Mouse (Mus musculus) gastrocnemius, adult 18-20 months (tissue): Measurements from ENCODE around the gene Tnr. TPM values are rescaled to one million over a fixed set of nuclear protein-coding genes. Genes with fewer than 3 reads are reported as not detected.
A peak's percentile ranks its signal among the peaks of the same experiment; 100 is the strongest.
"Not testable (repeated sequence)": the region's sequence is repeated elsewhere in the genome, so short reads cannot be mapped to it uniquely, and the experiment has no call there.

Experiments
- DNase-seq: peaks from one replicate; pipeline ENCODE4 v3.0.0; 2021; ENCODE audit warnings: low spot score
- total RNA-seq, 2 experiments: library from RNA; stranded (reverse); gene quantifications; 2 replicates each; pipeline ENCODE4 v1.2.3; 2021

Gene Tnr
- total RNA-seq, 2 experiments from 2014 or later: not detected

DNA sequence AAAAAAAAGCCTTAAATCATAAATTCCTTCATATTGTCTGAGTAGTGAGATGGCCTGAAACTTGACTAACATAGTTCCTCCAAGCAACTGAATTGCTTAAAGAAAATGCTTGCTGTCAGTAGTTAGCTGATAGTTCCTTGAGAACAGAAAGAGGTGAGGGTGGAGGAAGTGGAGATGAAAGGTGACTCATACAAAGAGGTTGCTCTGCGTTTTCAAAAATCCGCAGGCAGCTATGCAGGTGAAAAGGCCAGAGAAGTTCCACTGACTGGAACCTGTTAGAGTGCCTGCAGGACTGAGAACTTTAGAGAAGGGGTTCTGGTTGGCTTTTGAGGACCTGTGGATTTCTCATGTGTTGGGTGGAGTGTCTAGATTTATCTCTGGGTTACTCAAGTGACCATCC is 414.9 kb downstream of the Tnr start:
- no peak for DNase-seq

- no peak for DNase-seq
These were observed 415.8 kb downstream of the Tnr start for GRCm38 (mm10) chr1:159939335-159939734.

GRCm38 (mm10) chr1:159953526-159953925 is 430.0 kb downstream of the Tnr start:
- no peak for DNase-seq

GRCm38 (mm10) chr1:159963351-159963750 is 439.8 kb downstream of the Tnr start:
- no peak for DNase-seq

GRCm38 (mm10) chr1:159966286-159966685 is 442.7 kb downstream of the Tnr start:
- DNase-seq: not testable (repeated sequence)

DNA sequence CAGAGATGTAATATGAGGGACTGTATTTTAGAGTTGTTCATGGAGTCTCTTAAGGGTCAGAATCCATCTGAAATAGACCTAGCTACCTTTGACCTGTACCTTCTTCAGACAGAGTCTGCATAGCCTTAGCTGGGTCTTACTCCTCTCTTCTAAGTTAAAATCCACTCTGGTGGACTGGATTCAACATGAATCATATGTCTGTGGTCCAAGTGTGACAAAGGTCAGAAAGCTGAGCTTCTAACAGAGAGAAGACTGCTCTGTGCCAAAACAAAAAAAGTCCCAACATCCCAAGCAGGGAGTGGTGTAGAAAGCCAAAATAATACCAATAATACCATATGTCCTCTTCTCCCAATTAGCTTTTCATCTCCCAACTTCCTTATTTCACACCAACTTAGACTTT is 444.8 kb downstream of the Tnr start:
- DNase-seq: peak; percentile 59

DNA sequence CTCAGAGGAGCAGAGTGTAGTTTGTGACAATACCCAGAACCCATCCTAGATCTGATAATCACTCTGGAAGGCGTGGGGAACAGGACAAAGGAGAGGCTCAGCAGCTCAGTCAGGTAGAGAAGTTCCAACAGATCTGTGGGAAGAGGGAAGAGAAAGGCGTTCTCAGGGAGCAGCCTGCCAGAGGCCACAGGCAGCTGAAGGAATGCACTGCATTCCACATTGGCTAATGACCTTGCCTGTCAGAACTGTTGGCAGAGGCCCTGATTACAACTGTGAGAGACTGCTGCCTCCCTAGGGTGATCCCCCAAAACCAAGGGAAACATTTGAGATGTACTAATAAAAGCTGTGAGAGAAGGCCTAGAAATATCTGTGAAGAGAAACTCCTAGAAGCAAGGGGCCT is 454.2 kb downstream of the Tnr start:
- DNase-seq: peak; percentile 32

- DNase-seq: peak; percentile 40
These were observed 455.5 kb downstream of the Tnr start for GRCm38 (mm10) chr1:159979096-159979495.

GRCm38 (mm10) chr1:159980355-159980754 is 456.8 kb downstream of the Tnr start:
- no peak for DNase-seq
